Mouse (Mus musculus) embryonic facial prominence, embryonic 11.5 days (tissue): ENCODE measurements around the gene Sec24a. TPM values are rescaled to one million over a fixed set of nuclear protein-coding genes. Genes with fewer than 3 reads are reported as not detected.
"Not testable (repeated sequence)": the region's sequence is repeated elsewhere in the genome, so short reads cannot be mapped to it uniquely, and the experiment has no call there.

ENCODE experiments used
- ATAC-seq: fragments of 200-750 bp; cut with Nextera tagmentation; replicated peaks from 2 replicates; pipeline ENCODE4 v1.8.0; 2017; ENCODE audit warnings: low read depth; ENCODE audit not compliant: insufficient number of reproducible peaks, low FRiP score, low TSS enrichment
- DNase-seq: peaks from one replicate; pipeline ENCODE4 v3.0.0-alpha.2; 2015; ENCODE audit warnings: low spot score
- H3K27ac ChIP-seq: fragments of 300-500 bp; sonication (generic); replicated peaks from 2 replicates; pipeline ENCODE4 v1.5.1; 2014; ENCODE audit warnings: mild to moderate bottlenecking, low read depth, low read length, control low read depth
- H3K27me3 ChIP-seq: fragments of 300-500 bp; sonication (generic); 2 replicates; pipeline ENCODE4 v1.6.1; 2014; ENCODE audit warnings: mild to moderate bottlenecking, low read length, moderate library complexity, mixed read lengths; ENCODE audit not compliant: control insufficient read depth, insufficient read depth
- H3K36me3 ChIP-seq: fragments of 300-500 bp; sonication (generic); replicated peaks from 2 replicates; pipeline ENCODE4 v1.6.1; 2014; ENCODE audit warnings: low read depth, mild to moderate bottlenecking, low read length, moderate library complexity, mixed read lengths; ENCODE audit not compliant: control insufficient read depth, insufficient read depth
- H3K4me1 ChIP-seq: fragments of 300-500 bp; sonication (generic); 2 replicates; pipeline ENCODE4 v1.6.1; 2014; ENCODE audit warnings: low read length, mixed read lengths; ENCODE audit not compliant: control insufficient read depth, insufficient read depth
- H3K4me2 ChIP-seq: fragments of 300-500 bp; sonication (generic); 2 replicates; pipeline ENCODE4 v1.6.1; 2014; ENCODE audit warnings: low read depth, mild to moderate bottlenecking, control low read depth, low read length, moderate library complexity
- H3K4me3 ChIP-seq: fragments of 300-500 bp; sonication (generic); 2 replicates; pipeline ENCODE4 v1.5.1; 2014; ENCODE audit warnings: low read depth, low read length, control low read depth
- H3K9ac ChIP-seq: fragments of 300-500 bp; sonication (generic); replicated peaks from 2 replicates; pipeline ENCODE4 v1.6.1; 2014; ENCODE audit warnings: mild to moderate bottlenecking, control low read depth, low read length
- H3K9me3 ChIP-seq: fragments of 300-500 bp; sonication (generic); replicated peaks from 2 replicates; pipeline ENCODE4 v1.6.1; 2016; ENCODE audit warnings: mild to moderate bottlenecking, low read length, inconsistent platforms, mixed read lengths; ENCODE audit not compliant: control insufficient read depth
- WGBS: fragments of 180-500 bp; shearing (Covaris S2); extraction: QIAGEN DNeasy Blood & Tissue Kit; methylation state at CpG from one replicate; pipeline ENCODE4 v1.1.7; 2014; 5-methylcytosine and 5-hydroxymethylcytosine counted together
- polyA plus RNA-seq: library from polyadenylated mRNA; unstranded; fragments of >200 nt; fragmentation: Nextera tagmentation; extraction: Ambion mirVana; gene quantifications from 2 replicates; pipeline ENCODE4 v1.2.1, GENCODE M21; 2014

Gene Sec24a
- polyA plus RNA-seq, 1 experiment from 2014 or later, result 10.5 TPM

GRCm38 (mm10) chr11:51734218-51734617 lies 29.2 kb downstream of the Sec24a start:
- not testable (repeated sequence) for H3K36me3 ChIP-seq, H3K4me2 ChIP-seq, H3K9me3 ChIP-seq, ATAC-seq, DNase-seq, H3K4me3 ChIP-seq, H3K27ac ChIP-seq, H3K9ac ChIP-seq, H3K27me3 ChIP-seq, H3K4me1 ChIP-seq
- 96% methylated on average over 11 of the region's 13 CpGs for WGBS

GRCm38 (mm10) chr11:51732883-51733282 lies 30.6 kb downstream of the Sec24a start:
- peaks cover 3% of the 10 kb centered on the region; the same call in 1 of the 2 replicates for H3K36me3 ChIP-seq

GRCm38 (mm10) chr11:51721066-51721465 lies 42.4 kb downstream of the Sec24a start:
- H3K4me3 ChIP-seq, result no peak overlapping the region
- no peaks in the 10 kb centered on the region for H3K27me3 ChIP-seq
- H3K4me1 ChIP-seq, result no peaks in the 10 kb centered on the region
- H3K27ac ChIP-seq, result no peak overlapping the region
- H3K4me2 ChIP-seq, result no peak overlapping the region
- no peaks in the 10 kb centered on the region; the same call in 1 of the 2 replicates for H3K36me3 ChIP-seq
- WGBS, result 95% methylated on average over 11 of the region's 11 CpGs
- no peak for DNase-seq
- no peak overlapping the region for H3K9ac ChIP-seq
- no peaks in the 10 kb centered on the region for H3K9me3 ChIP-seq
- no peak for ATAC-seq

More at GRCm38 (mm10) chr11:51732883-51733282, 30.6 kb downstream of the Sec24a start:
- no peak overlapping the region for H3K27ac ChIP-seq
- no peak overlapping the region for H3K9ac ChIP-seq
- ATAC-seq (no peak), DNase-seq (no peak)
- no peak overlapping the region for H3K4me2 ChIP-seq
- no peak overlapping the region for H3K4me3 ChIP-seq
- no peaks in the 10 kb centered on the region for H3K9me3 ChIP-seq
- no peaks in the 10 kb centered on the region for H3K4me1 ChIP-seq
- WGBS, result 70% methylated on average over 1 of the region's 1 CpGs
- H3K27me3 ChIP-seq, result no peaks in the 10 kb centered on the region

GRCm38 (mm10) chr11:51707080-51707479 lies 56.4 kb downstream of the Sec24a start:
- 97% methylated on average over 7 of the region's 13 CpGs for WGBS

GRCm38 (mm10) chr11:51706451-51706850 lies 57.0 kb downstream of the Sec24a start:
- ATAC-seq, result no peak
- H3K36me3 ChIP-seq, result peaks cover 2% of the 10 kb centered on the region
- WGBS, result 96% methylated on average over 10 of the region's 10 CpGs

More at GRCm38 (mm10) chr11:51707080-51707479, 56.4 kb downstream of the Sec24a start:
- DNase-seq (no peak), ATAC-seq (no peak)
- no peaks in the 10 kb centered on the region for H3K9me3 ChIP-seq
- H3K4me2 ChIP-seq, result no peak overlapping the region
- no peak overlapping the region for H3K27ac ChIP-seq
- H3K4me1 ChIP-seq, result no peaks in the 10 kb centered on the region; the same call in 1 of the 2 replicates
- H3K36me3 ChIP-seq, result peaks cover 2% of the 10 kb centered on the region
- H3K27me3 ChIP-seq, result no peaks in the 10 kb centered on the region
- no peak overlapping the region for H3K4me3 ChIP-seq
- no peak overlapping the region for H3K9ac ChIP-seq

GRCm38 (mm10) chr11:51703379-51703998 lies 59.9 kb downstream of the Sec24a start:
- Histone ChIP-seq H3K4me2 (no peak overlapping the region), H3K9ac (no peak overlapping the region), H3K4me1 (no peaks in the 10 kb centered on the region; the same call in 1 of the 2 replicates), H3K27ac (no peak overlapping the region), H3K36me3 (peaks cover 11% of the 10 kb centered on the region), H3K9me3 (no peaks in the 10 kb centered on the region), H3K4me3 (no peak overlapping the region), H3K27me3 (no peaks in the 10 kb centered on the region)
- 66% methylated on average over 10 of the region's 10 CpGs for WGBS
- ATAC-seq (no peak), DNase-seq (peak; percentile 47)

More at GRCm38 (mm10) chr11:51706451-51706850, 57.0 kb downstream of the Sec24a start:
- no peaks in the 10 kb centered on the region; the same call in 1 of the 2 replicates for H3K4me1 ChIP-seq
- no peak overlapping the region for H3K4me3 ChIP-seq
- no peak for DNase-seq
- no peak overlapping the region for H3K9ac ChIP-seq
- no peaks in the 10 kb centered on the region for H3K9me3 ChIP-seq
- H3K27ac ChIP-seq, result no peak overlapping the region
- no peaks in the 10 kb centered on the region for H3K27me3 ChIP-seq
- no peak overlapping the region for H3K4me2 ChIP-seq

- no peaks in the 10 kb centered on the region; the same call in 1 of the 2 replicates for H3K4me1 ChIP-seq
- no peak overlapping the region for H3K4me3 ChIP-seq
- WGBS, result 46% methylated on average over 3 of the region's 3 CpGs
- H3K27me3 ChIP-seq, result no peaks in the 10 kb centered on the region
- peaks cover 14% of the 10 kb centered on the region for H3K36me3 ChIP-seq
- H3K4me2 ChIP-seq, result no peak overlapping the region
- DNase-seq, result peak; percentile 35
- no peak overlapping the region for H3K27ac ChIP-seq
- ATAC-seq, result no peak
- H3K9me3 ChIP-seq, result no peaks in the 10 kb centered on the region
- H3K9ac ChIP-seq, result no peak overlapping the region
Observed at GRCm38 (mm10) chr11:51702831-51703230, 60.6 kb downstream of the Sec24a start.

- no peak for DNase-seq
- no peaks in the 10 kb centered on the region for H3K9me3 ChIP-seq
- ATAC-seq, result no peak
- no peaks in the 10 kb centered on the region for H3K27me3 ChIP-seq
- no peak overlapping the region for H3K9ac ChIP-seq
- no peak overlapping the region for H3K4me2 ChIP-seq
- H3K27ac ChIP-seq, result no peak overlapping the region
- peaks cover 9% of the 10 kb centered on the region for H3K36me3 ChIP-seq
- WGBS, result 90% methylated on average over 3 of the region's 3 CpGs
- no peak overlapping the region for H3K4me3 ChIP-seq
- no peaks in the 10 kb centered on the region for H3K4me1 ChIP-seq
Observed at GRCm38 (mm10) chr11:51694984-51695383, 68.5 kb downstream of the Sec24a start.
